Mouse (Mus musculus) hindbrain, postnatal 0 days (tissue): ENCODE measurements around the gene Slc25a3. TPM values are rescaled to one million over a fixed set of nuclear protein-coding genes. Genes with fewer than 3 reads are reported as not detected.

ENCODE experiments used
- ATAC-seq: fragments of 200-750 bp; cut with Nextera tagmentation; 2 replicates; pipeline ENCODE4 v1.8.0; 2017; ENCODE audit warnings: mild to moderate bottlenecking, moderate TSS enrichment, moderate library complexity
- DNase-seq: peaks from one replicate; pipeline ENCODE4 v3.0.0-alpha.2; 2015; ENCODE audit warnings: low spot score
- H3K27ac ChIP-seq: fragments of 300-500 bp; sonication (generic); 2 replicates; pipeline ENCODE4 v1.5.1; 2014; ENCODE audit warnings: mild to moderate bottlenecking
- H3K27me3 ChIP-seq: fragments of 300-500 bp; sonication (generic); 2 replicates; pipeline ENCODE4 v1.6.1; 2014; ENCODE audit warnings: low read length, mixed read lengths; ENCODE audit not compliant: insufficient read depth
- H3K36me3 ChIP-seq: fragments of 300-500 bp; sonication (generic); 2 replicates; pipeline ENCODE4 v1.6.1; 2014; ENCODE audit warnings: low read length, mixed read lengths; ENCODE audit not compliant: insufficient read depth
- H3K4me1 ChIP-seq: fragments of 300-500 bp; sonication (generic); 2 replicates; pipeline ENCODE4 v1.6.1; 2014; ENCODE audit warnings: antibody characterized with exemption, low read length, mixed read lengths; ENCODE audit not compliant: insufficient read depth
- H3K4me2 ChIP-seq: fragments of 300-500 bp; sonication (generic); 2 replicates; pipeline ENCODE4 v1.6.1; 2014; ENCODE audit warnings: low read depth, mild to moderate bottlenecking, low read length, moderate library complexity, mixed read lengths
- H3K4me3 ChIP-seq: fragments of 300-500 bp; sonication (generic); 2 replicates; pipeline ENCODE4 v1.5.1; 2014; ENCODE audit warnings: low read length
- H3K9ac ChIP-seq: fragments of 300-500 bp; sonication (generic); replicated peaks from 2 replicates; pipeline ENCODE4 v1.6.1; 2014; ENCODE audit warnings: mild to moderate bottlenecking, low read length, moderate library complexity, mixed read lengths
- H3K9me3 ChIP-seq: fragments of 300-500 bp; sonication (generic); 2 replicates; pipeline ENCODE4 v1.6.1; 2016; ENCODE audit warnings: low read length, mixed read lengths
- CTCF ChIP-seq: IDR thresholded peaks from 2 replicates; pipeline ENCODE4 v1.5.1; 2016; ENCODE audit warnings: antibody characterized with exemption, control low read depth, low read depth
- WGBS: fragments of 180-500 bp; shearing (Covaris S2); extraction: QIAGEN DNeasy Blood & Tissue Kit; methylation state at CpG from one replicate; pipeline ENCODE4 v1.1.7; 2014; 5-methylcytosine and 5-hydroxymethylcytosine counted together
- polyA plus RNA-seq: library from polyadenylated mRNA; unstranded; fragments of >200 nt; fragmentation: Nextera tagmentation; extraction: Ambion mirVana; gene quantifications from 2 replicates; pipeline ENCODE4 v1.2.1, GENCODE M21; 2015
- total RNA-seq: library from RNA; depleted of rRNA; stranded (reverse); fragments of >200 nt; gene quantifications from 2 replicates; pipeline ENCODE4 v1.2.3, GENCODE M21; 2014

Slc25a3 gene
- total and polyA plus RNA-seq, 2 experiments from 2014 or later = 451 to 736 TPM

DNA sequence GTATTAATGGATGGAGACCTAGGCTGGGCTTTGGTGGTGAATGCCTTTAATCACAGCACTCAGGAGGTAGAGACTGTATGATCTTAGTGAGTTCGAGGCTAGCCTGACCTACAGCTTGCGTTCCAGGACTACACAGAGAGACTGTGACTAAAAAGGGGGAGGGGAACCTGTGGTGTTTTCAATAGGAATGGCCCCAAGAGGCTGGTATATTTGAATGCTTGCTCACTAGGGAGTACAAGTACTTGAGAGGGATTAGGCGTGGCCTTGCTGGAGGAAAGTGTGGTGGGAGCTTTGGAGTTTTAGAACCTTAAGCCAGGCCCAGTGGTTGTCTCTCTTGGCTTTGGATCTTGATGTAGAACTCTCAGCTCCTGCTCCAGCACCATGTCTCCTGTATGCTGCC is 6.9 kb upstream of the Slc25a3 start:
- ATAC-seq = no peak
- H3K27ac ChIP-seq = no peak overlapping the region
- H3K9ac ChIP-seq = no peak overlapping the region
- TF ChIP-seq CTCF = no peak
- no peak overlapping the region for H3K4me3 ChIP-seq
- H3K9me3 ChIP-seq = no peaks in the 10 kb centered on the region
- H3K36me3 ChIP-seq = no peaks in the 10 kb centered on the region
- 73% methylated on average over 3 of the region's 3 CpGs for WGBS
- no peak overlapping the region for H3K4me2 ChIP-seq
- no peaks in the 10 kb centered on the region for H3K27me3 ChIP-seq
- DNase-seq = no peak
- no peaks in the 10 kb centered on the region for H3K4me1 ChIP-seq

DNA sequence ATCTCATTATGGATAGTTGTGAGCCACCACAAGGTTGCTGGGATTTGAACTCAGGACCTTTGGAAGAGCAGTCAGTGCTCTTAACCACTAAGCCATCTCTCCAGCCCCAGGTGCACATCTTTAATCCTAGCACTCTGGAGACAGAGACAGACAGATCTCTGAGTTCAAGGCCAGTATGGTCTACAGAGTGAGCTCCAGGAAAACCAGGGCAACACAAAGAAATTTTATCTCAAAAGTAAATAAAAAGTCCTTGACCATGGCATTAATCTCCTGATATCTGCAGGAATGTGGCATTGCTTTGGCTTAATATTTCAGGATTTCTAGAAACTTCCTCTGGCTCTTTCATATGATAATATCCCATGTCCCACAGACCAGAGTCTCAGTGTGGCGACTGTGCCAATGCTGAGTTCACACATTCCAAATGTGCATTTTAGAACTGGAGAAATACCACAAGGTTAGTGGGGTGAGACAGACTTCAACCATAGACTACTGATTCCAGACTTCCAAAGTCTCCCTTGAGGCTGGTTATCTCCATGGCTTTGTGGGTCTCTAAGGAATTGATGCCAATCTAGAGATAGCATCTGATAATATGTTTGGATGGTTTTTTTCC is 4.8 kb upstream of the Slc25a3 start:
- no peak overlapping the region for H3K4me2 ChIP-seq
- H3K36me3 ChIP-seq = no peaks in the 10 kb centered on the region
- H3K4me1 ChIP-seq = no peaks in the 10 kb centered on the region
- H3K4me3 ChIP-seq = no peak overlapping the region
- H3K9ac ChIP-seq = no peak overlapping the region
- no peaks in the 10 kb centered on the region for H3K9me3 ChIP-seq
- ATAC-seq = no peak
- TF ChIP-seq CTCF = no peak
- no peak for DNase-seq
- H3K27ac ChIP-seq = no peak overlapping the region
- no peaks in the 10 kb centered on the region for H3K27me3 ChIP-seq
- 72% methylated on average over 1 of the region's 1 CpGs for WGBS

DNA sequence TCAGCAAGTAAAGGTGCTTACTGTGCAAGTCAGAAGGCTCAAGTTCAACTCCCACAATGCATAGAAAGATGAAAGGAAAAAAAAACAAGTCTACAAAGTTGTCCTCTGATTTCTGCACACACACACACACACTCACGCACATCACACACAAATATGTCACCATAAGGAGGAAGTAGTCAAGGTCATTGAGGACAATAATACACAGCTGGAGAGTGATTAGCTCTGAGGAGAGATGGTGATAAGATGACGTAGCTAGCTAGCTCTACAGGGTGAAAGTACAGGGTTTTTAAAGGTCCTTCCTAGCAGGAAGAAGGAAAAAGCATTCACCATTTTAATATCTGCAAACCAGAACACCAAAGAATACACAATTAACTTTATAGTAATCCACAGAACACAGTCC is 3.5 kb upstream of the Slc25a3 start:
- TF ChIP-seq CTCF = no peak
- Histone ChIP-seq H3K4me1 (0 out of 2 replicates have a peak, but pooled peaks cover 6% of the 10 kb centered on the region), H3K4me2 (no peak overlapping the region), H3K36me3 (no peaks in the 10 kb centered on the region), H3K27ac (no peak overlapping the region), H3K4me3 (no peak overlapping the region), H3K9me3 (no peaks in the 10 kb centered on the region), H3K27me3 (no peaks in the 10 kb centered on the region), H3K9ac (no peak overlapping the region)
- ATAC-seq (no peak), DNase-seq (no peak)
- WGBS = 72% methylated on average over 2 of the region's 2 CpGs

- WGBS = 68% methylated on average over 10 of the region's 10 CpGs
- no peak for TF ChIP-seq CTCF
- ATAC-seq = no peak
Observed at GRCm38 (mm10) chr10:91126618-91127355, 2.9 kb upstream of the Slc25a3 start.

GRCm38 (mm10) chr10:91123281-91123827 is 505 bp downstream of the Slc25a3 start:
- TF ChIP-seq CTCF = no peak
- under 1% methylated on average over 44 of the region's 44 CpGs for WGBS
- H3K9ac ChIP-seq = peak overlapping the region; percentile 99
- no peaks in the 10 kb centered on the region for H3K9me3 ChIP-seq
- DNase-seq (peak; percentile 30), ATAC-seq (peak; percentile 18)
- peaks cover 22% of the 10 kb centered on the region for H3K36me3 ChIP-seq
- H3K27me3 ChIP-seq = no peaks in the 10 kb centered on the region
- peak overlapping the region; percentile 98 for H3K27ac ChIP-seq
- H3K4me3 ChIP-seq = peak overlapping the region; percentile 64
- peak overlapping the region; percentile 91 for H3K4me2 ChIP-seq
- H3K4me1 ChIP-seq = peaks cover 16% of the 10 kb centered on the region

More at GRCm38 (mm10) chr10:91126618-91127355, 2.9 kb upstream of the Slc25a3 start:
- Histone ChIP-seq H3K9me3 (no peaks in the 10 kb centered on the region), H3K27me3 (no peaks in the 10 kb centered on the region), H3K4me1 (peaks cover 10% of the 10 kb centered on the region; the same call in 1 of the 2 replicates), H3K36me3 (peaks cover 3% of the 10 kb centered on the region; the same call in 1 of the 2 replicates), H3K4me2 (no peak overlapping the region), H3K4me3 (no peak overlapping the region), H3K9ac (no peak overlapping the region), H3K27ac (no peak overlapping the region)
- DNase-seq = no peak

DNA sequence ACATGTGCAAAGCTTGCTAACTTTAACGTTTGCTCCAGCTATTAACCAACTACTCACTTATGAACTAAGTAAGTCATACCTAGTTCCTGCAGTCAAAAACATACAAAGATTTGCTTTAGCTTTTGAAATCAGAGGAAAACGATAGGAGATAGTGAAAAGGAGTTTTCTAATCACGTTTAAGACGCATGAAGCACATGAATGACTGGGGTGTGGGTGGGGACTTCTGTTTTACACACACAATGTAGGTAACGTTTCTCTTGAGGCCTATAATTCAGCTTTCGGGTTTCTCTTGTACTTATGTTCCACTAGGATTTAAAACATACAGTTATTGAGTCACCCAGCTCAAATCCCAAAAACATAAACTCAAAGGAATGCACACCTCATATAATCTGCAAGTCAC is 1.2 kb downstream of the Slc25a3 start:
- Histone ChIP-seq H3K36me3 (peaks cover 28% of the 10 kb centered on the region), H3K9ac (peak overlapping the region; percentile 99), H3K27me3 (no peaks in the 10 kb centered on the region), H3K9me3 (no peaks in the 10 kb centered on the region), H3K4me2 (peak overlapping the region; percentile 91), H3K27ac (peak overlapping the region; percentile 98; the same call in 1 of the 2 replicates), H3K4me3 (peak overlapping the region; percentile 64), H3K4me1 (peaks cover 16% of the 10 kb centered on the region)
- DNase-seq (no peak), ATAC-seq (no peak)
- WGBS = 37% methylated on average over 6 of the region's 6 CpGs
- TF ChIP-seq CTCF = no peak
